Mouse (Mus musculus): ENCODE data around the gene Timm44. TPM values are rescaled to one million over a fixed set of nuclear protein-coding genes. Genes with fewer than 3 reads are reported as not detected.

The Timm44 gene
- total RNA-seq, 1 experiment = 72.5 TPM

DNA sequence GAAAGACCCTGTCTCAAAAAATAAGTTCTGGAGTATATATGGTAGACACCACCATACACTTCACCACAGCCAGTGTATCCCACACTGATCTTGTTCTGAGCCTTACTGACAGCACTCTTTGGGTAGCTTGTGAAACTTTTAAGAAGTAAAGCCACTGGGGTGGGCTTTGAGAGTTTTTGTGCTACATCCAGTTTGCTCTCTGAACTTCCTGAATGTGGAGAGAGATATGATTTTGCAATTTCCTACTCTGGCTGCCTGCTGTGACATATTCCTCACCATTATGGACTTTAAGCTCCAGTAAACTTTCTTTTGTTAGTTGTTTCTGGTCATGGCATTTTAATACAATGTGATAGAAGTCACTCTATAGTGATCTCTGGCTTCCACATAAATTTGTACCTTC is 36.4 kb upstream of the Timm44 start:
- H3K9me3 ChIP-seq (ENCODE audit: control insufficient read depth, insufficient read depth, low read depth, low read length) = no peaks in the 10 kb centered on the region
- no peak overlapping the region for H3K27ac ChIP-seq (ENCODE audit: insufficient read depth, low read depth, low read length, poor library complexity, severe bottlenecking)
- no peak for TF ChIP-seq ZC3H11A (IDR thresholded peaks at IDR 0.05; ENCODE audit: borderline replicate concordance, low read depth, low read length)
- no peak for TF ChIP-seq ZNF384 (IDR thresholded peaks at IDR 0.05; ENCODE audit: low read depth, low read length)
- TF ChIP-seq MAFK (IDR thresholded peaks at IDR 0.05; ENCODE audit: insufficient read depth, low read depth, low read length) = no peak
- TF ChIP-seq CHD2 (IDR thresholded peaks at IDR 0.05; ENCODE audit: low read depth, low read length) = no peak
- no peak for TF ChIP-seq HCFC1 (IDR thresholded peaks at IDR 0.05; ENCODE audit: borderline replicate concordance, insufficient read depth, low read length)
- H3K9ac ChIP-seq (ENCODE audit: insufficient read depth, low read depth, low read length, poor library complexity, severe bottlenecking) = no peak overlapping the region
- H3K4me3 ChIP-seq (ENCODE audit: insufficient read depth in 1 of 2, low read depth in 1 of 2, low read length in 2 of 2, poor library complexity in 1 of 2, severe bottlenecking in 1 of 2) = no peak overlapping the region
- in situ Hi-C loops (cut with MboI; ENCODE audit: low sequenced_read_pairs in 2 of 2, unreplicated experiment in 2 of 2) = no loop called here
- peaks cover 15% of the 10 kb centered on the region for H3K36me3 ChIP-seq (ENCODE audit: control insufficient read depth, insufficient read depth, low read length, poor library complexity, severe bottlenecking)
- DNase-seq (ENCODE audit: low read depth, low spot score) = no peak
- H3K4me1 ChIP-seq (ENCODE audit: control insufficient read depth in 2 of 2, insufficient read depth in 2 of 2, low read length in 2 of 2, poor library complexity in 1 of 2) = no peaks in the 10 kb centered on the region

- H3K36me3 ChIP-seq (ENCODE audit: control insufficient read depth, insufficient read depth, low read length, poor library complexity, severe bottlenecking) = peaks cover 35% of the 10 kb centered on the region
- no peaks in the 10 kb centered on the region for H3K4me1 ChIP-seq (ENCODE audit: control insufficient read depth in 2 of 2, insufficient read depth in 2 of 2, low read length in 2 of 2, poor library complexity in 1 of 2)
- no peak overlapping the region for H3K27ac ChIP-seq (ENCODE audit: insufficient read depth, low read depth, low read length, poor library complexity, severe bottlenecking)
- H3K4me3 ChIP-seq (ENCODE audit: insufficient read depth in 1 of 2, low read depth in 1 of 2, low read length in 2 of 2, poor library complexity in 1 of 2, severe bottlenecking in 1 of 2) = no peak overlapping the region
- no peak for DNase-seq (ENCODE audit: low read depth, low spot score)
- in situ Hi-C loops (cut with MboI; ENCODE audit: low sequenced_read_pairs in 2 of 2, unreplicated experiment in 2 of 2) = no loop called here
- no peak for TF ChIP-seq MAFK (IDR thresholded peaks at IDR 0.05; ENCODE audit: insufficient read depth, low read depth, low read length)
- no peak for TF ChIP-seq ZNF384 (IDR thresholded peaks at IDR 0.05; ENCODE audit: low read depth, low read length)
- TF ChIP-seq ZC3H11A (IDR thresholded peaks at IDR 0.05; ENCODE audit: borderline replicate concordance, low read depth, low read length) = no peak
- TF ChIP-seq HCFC1 (IDR thresholded peaks at IDR 0.05; ENCODE audit: borderline replicate concordance, insufficient read depth, low read length) = no peak
- TF ChIP-seq CHD2 (IDR thresholded peaks at IDR 0.05; ENCODE audit: low read depth, low read length) = no peak
- H3K9ac ChIP-seq (ENCODE audit: insufficient read depth, low read depth, low read length, poor library complexity, severe bottlenecking) = no peak overlapping the region
- no peaks in the 10 kb centered on the region for H3K9me3 ChIP-seq (ENCODE audit: control insufficient read depth, insufficient read depth, low read depth, low read length)
Measured at GRCm38 (mm10) chr8:4305838-4306237, 30.1 kb upstream of the Timm44 start.

GRCm38 (mm10) chr8:4304124-4304547 is 28.4 kb upstream of the Timm44 start:
- peaks cover 40% of the 10 kb centered on the region for H3K36me3 ChIP-seq (ENCODE audit: control insufficient read depth, insufficient read depth, low read length, poor library complexity, severe bottlenecking)
- no peak overlapping the region for H3K4me3 ChIP-seq (ENCODE audit: insufficient read depth in 1 of 2, low read depth in 1 of 2, low read length in 2 of 2, poor library complexity in 1 of 2, severe bottlenecking in 1 of 2)
- H3K27ac ChIP-seq (ENCODE audit: insufficient read depth, low read depth, low read length, poor library complexity, severe bottlenecking) = no peak overlapping the region
- DNase-seq (ENCODE audit: low read depth, low spot score) = no peak
- peaks cover 0 to 1% of the 10 kb centered on the region in 2 experiments; a peak in 1 of 4 replicates for H3K4me1 ChIP-seq (ENCODE audit: control insufficient read depth in 2 of 2, insufficient read depth in 2 of 2, low read length in 2 of 2, poor library complexity in 1 of 2)
- in situ Hi-C loops (cut with MboI; ENCODE audit: low sequenced_read_pairs in 2 of 2, unreplicated experiment in 2 of 2) = no loop called here
- TF ChIP-seq HCFC1 (IDR thresholded peaks at IDR 0.05; ENCODE audit: borderline replicate concordance, insufficient read depth, low read length) = no peak
- TF ChIP-seq ZNF384 (IDR thresholded peaks at IDR 0.05; ENCODE audit: low read depth, low read length) = no peak
- no peak for TF ChIP-seq ZC3H11A (IDR thresholded peaks at IDR 0.05; ENCODE audit: borderline replicate concordance, low read depth, low read length)
- TF ChIP-seq MAFK (IDR thresholded peaks at IDR 0.05; ENCODE audit: insufficient read depth, low read depth, low read length) = no peak
- H3K9me3 ChIP-seq (ENCODE audit: control insufficient read depth, insufficient read depth, low read depth, low read length) = no peaks in the 10 kb centered on the region
- no peak overlapping the region for H3K9ac ChIP-seq (ENCODE audit: insufficient read depth, low read depth, low read length, poor library complexity, severe bottlenecking)

- Histone ChIP-seq H3K27ac (ENCODE audit: insufficient read depth, low read depth, low read length, poor library complexity, severe bottlenecking) (no peak overlapping the region), H3K9me3 (ENCODE audit: control insufficient read depth, insufficient read depth, low read depth, low read length) (no peaks in the 10 kb centered on the region), H3K4me1 (ENCODE audit: control insufficient read depth in 2 of 2, insufficient read depth in 2 of 2, low read length in 2 of 2, poor library complexity in 1 of 2) (peaks cover 0 to 1% of the 10 kb centered on the region in 2 experiments; a peak in 1 of 4 replicates), H3K36me3 (ENCODE audit: control insufficient read depth, insufficient read depth, low read length, poor library complexity, severe bottlenecking) (peaks cover 47% of the 10 kb centered on the region), H3K4me3 (ENCODE audit: insufficient read depth in 1 of 2, low read depth in 1 of 2, low read length in 2 of 2, poor library complexity in 1 of 2, severe bottlenecking in 1 of 2) (no peak overlapping the region), H3K9ac (ENCODE audit: insufficient read depth, low read depth, low read length, poor library complexity, severe bottlenecking) (no peak overlapping the region)
- in situ Hi-C loops (cut with MboI; ENCODE audit: low sequenced_read_pairs in 2 of 2, unreplicated experiment in 2 of 2) = no loop called here
- no peak for DNase-seq (ENCODE audit: low read depth, low spot score)
- TF ChIP-seq MAFK (IDR thresholded peaks at IDR 0.05; ENCODE audit: insufficient read depth, low read depth, low read length) (no peak), ZC3H11A (IDR thresholded peaks at IDR 0.05; ENCODE audit: borderline replicate concordance, low read depth, low read length) (no peak), ZNF384 (IDR thresholded peaks at IDR 0.05; ENCODE audit: low read depth, low read length) (no peak), CHD2 (IDR thresholded peaks at IDR 0.05; ENCODE audit: low read depth, low read length) (no peak), HCFC1 (IDR thresholded peaks at IDR 0.05; ENCODE audit: borderline replicate concordance, insufficient read depth, low read length) (no peak)
Measured at GRCm38 (mm10) chr8:4297822-4298221, 22.1 kb upstream of the Timm44 start.

GRCm38 (mm10) chr8:4292738-4293137 is 17.0 kb upstream of the Timm44 start:
- DNase-seq (ENCODE audit: low read depth, low spot score) = no peak
- H3K4me1 ChIP-seq (ENCODE audit: control insufficient read depth in 2 of 2, insufficient read depth in 2 of 2, low read length in 2 of 2, poor library complexity in 1 of 2) = peaks cover 2% of the 10 kb centered on the region in 2 experiments; a peak in 1 of 4 replicates
- no peak overlapping the region for H3K27ac ChIP-seq (ENCODE audit: insufficient read depth, low read depth, low read length, poor library complexity, severe bottlenecking)
- H3K9ac ChIP-seq (ENCODE audit: insufficient read depth, low read depth, low read length, poor library complexity, severe bottlenecking) = no peak overlapping the region
- H3K4me3 ChIP-seq (ENCODE audit: insufficient read depth in 1 of 2, low read depth in 1 of 2, low read length in 2 of 2, poor library complexity in 1 of 2, severe bottlenecking in 1 of 2) = no peak overlapping the region
- peaks cover 26% of the 10 kb centered on the region for H3K36me3 ChIP-seq (ENCODE audit: control insufficient read depth, insufficient read depth, low read length, poor library complexity, severe bottlenecking)
- no peaks in the 10 kb centered on the region for H3K9me3 ChIP-seq (ENCODE audit: control insufficient read depth, insufficient read depth, low read depth, low read length)
- TF ChIP-seq CHD2 (IDR thresholded peaks at IDR 0.05; ENCODE audit: low read depth, low read length) (no peak), ZC3H11A (IDR thresholded peaks at IDR 0.05; ENCODE audit: borderline replicate concordance, low read depth, low read length) (no peak), HCFC1 (IDR thresholded peaks at IDR 0.05; ENCODE audit: borderline replicate concordance, insufficient read depth, low read length) (no peak), ZNF384 (IDR thresholded peaks at IDR 0.05; ENCODE audit: low read depth, low read length) (no peak), MAFK (IDR thresholded peaks at IDR 0.05; ENCODE audit: insufficient read depth, low read depth, low read length) (no peak)
- in situ Hi-C loops (cut with MboI; ENCODE audit: low sequenced_read_pairs in 2 of 2, unreplicated experiment in 2 of 2) = no loop called here
